Mouse (Mus musculus) kidney, adult 9 months (tissue): ENCODE measurements around the gene Gli3.

Source experiments
- DNase-seq: peaks from one replicate; pipeline ENCODE4 v3.0.0; 2022

The Gli3 gene

GRCm38 (mm10) chr13:15742308-15742707 is 279.3 kb downstream of the Gli3 start:
- DNase-seq: no peak

- DNase-seq: no peak
Observed at GRCm38 (mm10) chr13:15742777-15743176, 279.7 kb downstream of the Gli3 start.

DNA sequence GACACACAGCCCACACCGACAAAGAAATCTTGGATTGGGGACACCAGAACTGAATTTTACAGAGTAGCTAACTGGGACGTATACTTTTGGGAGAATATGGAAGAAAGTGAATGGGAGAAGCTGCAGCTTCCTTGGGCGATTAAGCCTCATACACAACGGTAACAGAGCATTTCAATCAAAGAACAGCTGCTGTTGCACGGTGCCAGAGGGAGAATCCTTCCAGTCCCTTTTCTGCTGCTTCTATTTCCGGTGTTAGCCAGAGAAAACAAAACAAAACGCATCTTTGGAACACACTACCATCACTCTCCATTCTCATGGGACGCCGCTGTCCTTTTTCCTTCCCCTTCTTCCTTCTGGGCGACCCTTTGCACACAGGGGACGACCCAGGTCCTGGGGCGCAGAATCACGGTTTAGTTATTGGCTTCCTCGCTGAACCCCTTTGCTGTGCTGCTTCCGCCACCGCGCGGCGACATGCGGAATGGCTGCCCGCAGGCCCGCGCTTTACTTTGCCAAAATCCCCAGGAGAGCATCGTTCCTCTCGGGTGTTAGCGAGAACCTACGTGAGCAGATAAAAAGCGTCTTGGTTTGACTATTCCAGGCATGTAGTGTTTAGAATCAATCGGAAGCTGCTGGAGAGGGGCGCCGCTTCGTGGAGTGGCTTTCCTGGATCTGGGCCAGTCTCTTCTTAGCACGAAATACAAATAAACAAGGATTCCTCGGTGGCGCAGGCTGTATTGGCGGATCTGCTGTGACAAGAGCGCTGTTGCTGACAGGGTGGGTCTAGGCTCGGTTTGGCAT is 296.0 kb downstream of the Gli3 start:
- DNase-seq: peak; percentile 70

DNA sequence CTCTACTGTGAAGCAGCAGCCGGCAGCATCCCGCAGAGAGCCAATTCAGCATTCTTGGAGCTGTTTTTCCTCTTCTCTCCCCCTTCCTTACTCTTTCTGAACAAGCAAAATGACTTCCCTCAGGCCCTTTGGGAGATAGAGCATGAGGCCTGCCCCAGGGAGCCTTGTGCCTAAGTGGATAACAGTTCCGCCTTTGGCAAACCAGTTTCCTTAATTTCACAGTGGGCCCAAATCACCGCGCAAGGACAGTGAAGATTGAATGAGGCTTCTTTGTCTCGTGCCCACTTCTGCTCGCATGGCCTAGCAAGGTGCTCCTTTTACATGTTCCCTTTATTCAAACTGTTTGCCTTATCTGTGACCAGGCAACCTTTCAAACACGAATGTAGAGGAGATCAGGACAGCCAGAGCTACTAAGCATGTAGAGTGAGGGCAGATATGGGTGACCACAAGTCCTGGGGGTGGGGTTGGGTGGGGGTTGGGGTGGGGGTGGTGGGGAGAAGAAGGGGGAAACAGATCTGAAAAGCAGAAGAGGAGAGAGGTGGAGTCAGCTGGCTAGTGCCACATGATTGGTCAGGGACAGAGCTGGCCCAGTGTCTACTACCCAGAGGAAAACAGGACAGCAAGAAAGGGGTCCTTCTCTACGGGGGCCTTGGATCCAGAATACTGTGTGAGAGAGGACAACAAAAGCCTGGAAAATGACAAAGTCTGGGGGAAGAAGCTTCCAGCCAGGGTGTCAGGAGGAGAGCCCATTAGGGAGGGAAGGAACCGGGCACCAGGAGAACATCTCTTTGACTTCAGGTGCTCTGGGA is 296.8 kb downstream of the Gli3 start:
- no peak for DNase-seq

DNA sequence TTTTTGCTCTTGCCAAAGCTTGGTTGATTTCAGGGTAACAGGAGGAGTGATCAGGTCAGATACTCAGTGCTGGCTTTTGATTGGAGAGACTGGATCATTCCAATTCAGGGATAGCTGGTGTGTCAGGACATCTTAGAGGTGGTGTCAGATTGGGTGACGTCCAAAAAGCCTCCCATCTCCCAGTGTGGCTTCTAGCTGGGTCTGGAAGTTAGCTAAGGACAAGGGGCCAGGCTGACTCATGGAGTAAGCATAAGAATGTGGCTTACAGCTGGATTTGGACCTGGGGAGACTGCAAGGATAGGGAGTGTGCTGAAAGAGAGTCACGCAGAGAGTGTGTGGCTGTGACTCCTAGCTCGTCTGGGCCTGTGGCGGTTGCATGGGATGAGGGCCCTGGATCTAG is 299.3 kb downstream of the Gli3 start:
- no peak for DNase-seq

- peak; percentile 35 for DNase-seq
Observed at GRCm38 (mm10) chr13:15762901-15763417, 299.9 kb downstream of the Gli3 start.

DNA sequence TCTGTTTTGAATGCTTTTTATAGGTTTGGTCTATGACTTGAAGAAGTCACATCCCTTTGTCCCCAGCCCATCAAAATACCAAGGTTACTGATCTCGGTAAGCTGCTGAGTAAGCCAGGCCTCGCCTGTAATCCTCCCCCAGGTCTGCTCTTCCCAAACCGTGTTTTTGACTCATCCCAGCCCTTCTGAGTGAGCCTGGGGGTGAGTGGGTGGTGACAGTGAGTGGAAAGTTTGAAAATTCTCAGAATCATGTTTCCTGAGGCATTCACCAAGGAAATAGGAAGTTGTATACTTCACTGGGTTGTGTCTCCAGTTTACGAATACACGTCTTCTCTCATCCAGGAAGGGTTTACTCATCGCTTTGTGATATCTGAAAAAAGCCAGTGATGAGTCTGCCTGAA is 314.6 kb downstream of the Gli3 start:
- no peak for DNase-seq
